Mouse (Mus musculus): Measurements from ENCODE around the gene Sdhc.
"Not testable (repeated sequence)": the region's sequence is repeated elsewhere in the genome, so short reads cannot be mapped to it uniquely, and the experiment has no call there.

Gene Sdhc

DNA sequence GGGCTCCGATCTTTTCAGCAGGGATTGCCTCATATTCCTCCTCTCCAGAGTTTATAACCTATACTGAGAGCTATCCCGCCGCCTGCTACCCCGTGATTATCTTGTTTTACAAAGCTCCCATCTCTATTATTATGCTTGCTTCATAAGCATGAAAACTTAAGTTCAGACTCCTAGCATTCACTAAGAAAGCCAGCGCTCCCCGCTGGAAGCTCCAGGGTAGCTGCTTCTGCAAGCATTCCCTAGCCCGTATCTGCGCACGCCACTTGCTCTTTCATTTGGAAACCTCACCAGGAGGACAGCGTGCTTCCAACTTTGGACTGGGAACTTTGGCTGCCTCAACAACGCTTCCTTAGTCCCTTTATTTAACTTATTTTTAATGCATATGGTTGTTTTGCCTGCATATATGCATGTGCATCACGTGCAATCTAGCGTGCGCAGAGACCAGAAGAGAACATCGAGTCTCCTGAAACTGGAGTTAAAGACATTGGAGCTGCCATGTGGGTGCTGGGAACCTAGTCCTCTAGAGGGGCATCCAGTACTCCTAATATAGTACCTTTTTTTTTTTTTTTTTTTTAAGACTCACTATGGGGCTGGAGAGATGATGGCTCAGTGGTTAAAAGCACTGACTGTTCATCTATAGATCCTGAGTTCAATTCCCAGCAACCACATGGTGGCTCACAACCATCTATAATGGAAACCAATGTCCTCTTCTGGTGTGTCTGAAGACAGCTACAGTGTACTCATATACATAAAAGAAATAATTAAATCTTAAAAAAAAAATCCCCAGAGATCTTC lies 38.4 kb downstream of the Sdhc start:
- no peak for DNase-seq (ENCODE audit: low read depth)

DNA sequence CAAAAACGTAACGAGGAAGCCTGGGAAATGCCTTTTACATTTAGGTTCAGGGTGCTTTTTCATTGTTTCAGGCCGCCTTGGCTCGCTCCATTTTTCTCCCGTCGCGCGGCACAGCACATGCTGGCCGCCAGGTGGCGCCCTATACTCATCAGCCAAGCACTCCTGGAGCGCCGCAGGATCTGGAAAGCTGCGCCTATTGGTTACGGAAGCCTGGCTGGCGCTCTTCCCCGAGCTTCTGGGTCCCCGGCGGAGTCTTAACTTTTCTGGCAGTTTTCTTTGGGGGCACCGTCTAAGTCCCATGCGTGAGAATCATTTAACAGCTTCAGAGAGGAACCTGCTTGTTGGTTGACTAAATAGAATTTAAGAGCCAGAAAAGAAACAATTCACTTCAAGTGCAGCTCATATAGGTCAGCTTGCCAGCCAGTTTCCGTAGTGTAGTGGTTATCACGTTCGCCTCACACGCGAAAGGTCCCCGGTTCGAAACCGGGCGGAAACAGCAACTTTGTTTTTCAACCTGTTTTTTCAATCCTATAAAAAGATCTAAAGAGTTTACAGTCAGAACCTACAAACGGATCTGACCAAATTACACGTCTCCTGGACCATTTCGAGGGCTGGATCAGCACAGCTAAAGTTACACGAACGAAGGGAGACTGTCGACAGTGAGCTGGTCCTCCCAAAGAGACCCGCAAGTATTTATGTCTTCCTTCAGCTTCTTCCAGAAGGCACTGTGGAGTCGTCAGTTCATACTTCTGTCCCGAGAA lies 39.2 kb downstream of the Sdhc start:
- DNase-seq (ENCODE audit: low read depth), result peak; percentile 85

- DNase-seq (ENCODE audit: low read depth), result no peak
These were observed 39.8 kb downstream of the Sdhc start for GRCm38 (mm10) chr1:171110659-171111019.

DNA sequence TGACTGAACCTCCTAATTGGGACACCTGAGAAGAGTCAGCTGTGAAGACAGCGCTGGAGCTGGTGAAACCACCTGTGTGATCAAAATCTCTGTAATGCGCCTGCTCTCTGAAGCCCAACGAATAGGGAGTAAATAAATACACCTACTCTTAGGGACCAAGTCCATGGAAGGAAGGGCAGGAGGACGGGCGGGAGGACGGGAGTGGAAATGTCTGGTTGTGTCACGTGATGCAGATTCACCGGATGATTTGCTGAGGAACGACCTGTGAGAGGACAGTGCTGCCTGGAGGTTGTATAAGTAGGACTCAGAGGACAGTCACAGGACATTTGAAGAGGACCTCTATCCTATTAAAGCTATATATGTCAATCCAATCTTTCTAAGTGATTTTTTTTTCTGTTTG lies 40.8 kb downstream of the Sdhc start:
- DNase-seq (ENCODE audit: low read depth), result no peak

GRCm38 (mm10) chr1:171105226-171105625 lies 45.2 kb downstream of the Sdhc start:
- DNase-seq (ENCODE audit: low read depth), result no peak

GRCm38 (mm10) chr1:171103179-171103840 lies 47.1 kb downstream of the Sdhc start:
- no peak for DNase-seq (ENCODE audit: low read depth)

- DNase-seq (ENCODE audit: low read depth), result peak; percentile 71
These were observed 47.7 kb downstream of the Sdhc start for GRCm38 (mm10) chr1:171102547-171103177.

DNA sequence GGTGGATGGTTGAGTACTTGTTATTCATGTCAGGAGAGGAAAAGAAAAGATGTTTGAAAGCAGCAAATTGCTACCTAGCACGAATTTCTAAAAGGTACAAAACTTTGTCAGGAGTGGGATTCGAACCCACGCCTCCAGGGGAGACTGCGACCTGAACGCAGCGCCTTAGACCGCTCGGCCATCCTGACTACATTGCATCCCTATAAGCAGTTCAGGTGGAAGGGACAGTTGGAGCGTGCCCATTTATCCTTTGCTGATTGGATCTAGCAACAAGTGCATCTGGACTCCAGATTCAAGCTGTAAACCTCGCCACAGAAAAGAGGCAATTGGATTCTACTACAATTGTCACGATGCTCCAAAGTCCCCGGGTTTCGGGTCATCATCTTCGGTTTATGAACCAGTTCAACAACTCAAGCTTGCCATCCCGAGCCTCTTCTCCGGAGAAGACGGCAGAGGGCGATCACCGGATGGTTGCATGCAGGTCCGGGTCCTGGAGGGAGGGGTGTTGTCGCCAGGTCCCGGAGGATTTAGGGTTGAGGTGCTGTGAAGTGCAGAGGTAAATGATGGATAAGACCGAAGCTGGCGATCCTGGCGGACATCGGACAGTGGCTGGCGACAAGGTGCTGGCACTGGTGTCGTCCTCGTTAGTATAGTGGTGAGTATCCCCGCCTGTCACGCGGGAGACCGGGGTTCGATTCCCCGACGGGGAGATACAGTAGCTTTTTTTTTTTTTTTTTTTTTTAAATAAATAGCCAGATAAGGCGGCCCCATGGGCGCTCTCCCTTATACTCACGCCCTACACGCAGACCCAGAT lies 48.5 kb downstream of the Sdhc start:
- no peak for DNase-seq (ENCODE audit: low read depth)

GRCm38 (mm10) chr1:171101033-171101432 lies 49.4 kb downstream of the Sdhc start:
- no peak for DNase-seq (ENCODE audit: low read depth)

DNA sequence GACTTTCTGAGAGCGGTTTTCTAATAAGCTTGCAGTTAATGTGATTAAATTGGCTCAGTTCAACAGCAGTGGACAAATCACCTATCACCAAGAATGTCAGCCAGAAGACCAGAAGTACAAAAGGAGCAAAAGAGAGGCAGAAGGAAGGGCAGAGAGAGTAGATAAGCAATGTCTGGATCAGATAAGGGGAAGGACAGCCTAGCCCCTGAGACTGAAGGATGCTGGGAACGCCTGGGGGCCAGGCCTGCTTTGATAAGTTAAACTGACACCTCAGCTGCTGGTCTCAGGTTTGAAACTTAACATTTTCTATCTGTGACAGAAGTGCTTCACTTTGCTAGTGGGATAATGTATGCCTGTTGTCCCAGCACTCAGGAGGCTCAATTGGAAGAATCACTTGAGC lies 52.8 kb downstream of the Sdhc start:
- no peak for DNase-seq (ENCODE audit: low read depth)

- no peak for DNase-seq (ENCODE audit: low read depth)
These were observed 53.3 kb downstream of the Sdhc start for GRCm38 (mm10) chr1:171097136-171097535.

DNA sequence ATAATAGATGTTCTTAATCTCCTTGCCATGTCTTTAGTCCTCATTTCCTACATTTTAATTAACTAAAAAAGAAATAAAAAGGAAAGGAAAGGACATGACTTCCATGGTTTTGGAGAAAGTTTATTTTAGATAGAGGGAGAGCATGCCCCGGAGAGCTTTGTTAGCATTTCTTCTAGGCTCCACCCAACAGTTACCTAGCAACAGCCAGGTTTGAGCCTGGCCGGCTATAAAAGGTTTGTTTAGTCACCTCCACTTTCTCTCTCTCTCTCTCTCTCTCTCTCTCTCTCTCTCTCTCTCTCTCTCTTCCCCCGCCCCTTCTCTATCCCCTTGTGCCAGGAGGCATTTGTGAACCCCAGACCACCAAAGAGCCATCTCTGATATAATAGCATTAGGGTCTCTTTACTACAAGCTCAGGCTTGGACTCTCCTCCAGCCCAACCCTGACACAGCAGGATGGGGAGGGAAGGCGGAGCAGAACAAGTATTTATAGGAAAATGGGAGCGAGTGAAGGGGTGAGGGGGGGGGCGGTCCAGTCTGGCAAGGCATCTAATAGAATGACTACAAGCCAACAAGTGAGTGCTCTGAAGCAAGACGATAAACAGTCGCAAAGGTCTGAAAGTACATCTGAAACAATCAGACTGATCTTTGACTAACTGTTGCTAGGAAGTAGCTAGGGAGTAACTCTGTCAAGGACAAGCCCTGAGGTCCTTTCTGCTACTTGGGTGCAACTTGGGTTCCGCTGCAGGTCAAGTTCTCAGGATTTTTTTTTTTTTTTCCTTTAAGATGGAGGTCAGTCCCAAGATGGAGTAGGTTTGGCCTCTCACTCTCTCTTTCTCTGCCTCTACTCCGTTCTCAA lies 54.1 kb downstream of the Sdhc start:
- DNase-seq (ENCODE audit: low read depth), result no peak

DNA sequence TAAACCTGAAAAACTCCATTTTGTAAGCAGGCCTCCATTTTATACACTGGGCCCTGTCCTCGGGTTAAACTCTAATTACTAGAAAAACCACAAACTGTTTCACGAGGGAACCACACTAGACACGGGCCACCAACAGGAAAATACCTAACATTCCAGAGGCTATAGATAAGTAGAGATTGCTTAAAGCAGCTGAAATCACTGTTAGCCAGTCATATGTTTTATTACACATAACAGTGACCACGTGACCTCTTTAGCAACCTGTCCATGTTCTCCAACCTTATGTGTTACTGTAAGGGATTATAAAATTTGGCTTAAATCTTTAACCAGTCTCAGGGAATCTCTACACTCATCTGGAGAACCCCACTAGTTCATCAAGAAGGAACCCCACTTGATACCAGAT lies 56.0 kb downstream of the Sdhc start:
- no peak for DNase-seq (ENCODE audit: low read depth)

DNA sequence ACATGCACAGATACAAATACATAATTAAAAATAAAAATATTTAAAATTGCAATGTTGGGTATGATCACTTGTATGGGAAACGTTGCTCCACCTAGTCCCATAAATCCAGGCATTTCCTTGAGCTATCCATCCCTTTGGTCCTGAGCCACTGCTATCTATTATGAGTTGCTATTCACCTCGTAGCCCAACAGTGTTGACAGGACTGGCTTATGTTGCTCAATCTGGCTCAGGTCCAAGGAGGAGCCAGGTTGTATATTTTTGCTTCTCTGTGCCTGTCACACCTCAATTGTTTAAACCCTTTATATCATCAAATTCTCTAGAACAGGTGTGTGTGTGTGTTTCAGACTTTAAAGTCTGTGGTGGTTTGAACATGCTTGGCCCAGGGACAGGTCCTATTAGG lies 59.6 kb downstream of the Sdhc start:
- DNase-seq (ENCODE audit: low read depth), result no peak

DNA sequence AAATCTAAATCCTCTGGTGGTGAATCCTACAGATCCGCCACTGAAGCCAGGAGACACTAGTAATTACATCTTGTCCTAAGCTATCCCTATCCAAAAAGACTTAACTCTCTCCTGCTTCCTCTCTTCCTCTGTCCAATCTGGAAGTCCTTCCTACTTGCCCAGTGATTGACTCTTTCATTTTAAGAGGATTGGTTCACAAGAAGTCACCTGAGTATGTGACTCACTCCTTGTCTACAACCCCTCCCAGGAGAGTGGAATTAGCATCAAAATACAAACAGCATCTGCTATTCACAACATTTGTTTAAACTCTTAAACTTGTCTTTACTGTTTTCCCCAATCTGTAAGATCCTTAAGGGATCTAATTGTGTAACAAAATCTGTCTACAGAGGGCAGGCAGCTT lies 60.5 kb downstream of the Sdhc start:
- no peak for DNase-seq (ENCODE audit: low read depth)

DNA sequence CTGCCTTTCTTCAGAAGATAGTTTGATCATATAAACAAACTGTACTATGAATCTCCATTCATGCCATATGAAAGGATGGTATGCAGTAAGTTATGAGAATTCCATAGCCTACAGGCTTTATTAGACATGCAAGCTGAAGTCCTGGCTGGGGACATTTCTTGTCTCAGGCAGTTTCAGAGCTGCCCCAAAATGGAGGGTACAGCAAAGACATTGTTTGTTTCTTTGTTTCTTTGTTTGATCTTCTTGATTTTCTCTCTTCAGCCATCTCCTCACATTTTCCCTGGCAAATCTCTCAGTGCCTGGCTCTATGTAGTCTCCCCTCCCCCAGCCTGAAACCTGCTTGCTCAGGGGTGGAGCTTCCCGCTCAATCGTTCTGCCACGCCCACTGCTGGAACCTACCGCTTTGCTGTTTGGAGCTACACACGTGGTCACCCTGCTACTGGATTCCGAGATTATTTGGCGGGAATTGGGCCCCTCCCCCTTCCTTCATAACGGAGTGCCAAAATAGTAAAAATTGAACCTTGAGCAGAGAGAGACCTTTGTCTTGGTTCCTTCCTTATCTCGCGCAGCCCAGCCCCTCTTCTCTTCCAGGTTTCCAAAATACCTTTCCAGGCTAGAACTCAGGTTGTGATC lies 62.0 kb downstream of the Sdhc start:
- DNase-seq (ENCODE audit: low read depth), result not testable (repeated sequence)

- DNase-seq (ENCODE audit: low read depth), result no peak
These were observed 64.7 kb downstream of the Sdhc start for GRCm38 (mm10) chr1:171085718-171086117.

- DNase-seq (ENCODE audit: low read depth), result not testable (repeated sequence)
These were observed 68.7 kb downstream of the Sdhc start for GRCm38 (mm10) chr1:171081512-171082231.

- not testable (repeated sequence) for DNase-seq (ENCODE audit: low read depth)
These were observed 70.6 kb downstream of the Sdhc start for GRCm38 (mm10) chr1:171079825-171080224.
